Mouse (Mus musculus) thymus, postnatal 0 days (tissue): ENCODE results near the gene Itch. TPM values are rescaled to one million over a fixed set of nuclear protein-coding genes. Genes with fewer than 3 reads are reported as not detected.
"Not testable (repeated sequence)": the region's sequence is repeated elsewhere in the genome, so short reads cannot be mapped to it uniquely, and the experiment has no call there.

Experiments
- DNase-seq: peaks from one replicate; pipeline ENCODE4 v3.0.0-alpha.2; 2015; ENCODE audit warnings: low spot score
- polyA plus RNA-seq: library from polyadenylated mRNA; unstranded; fragments of >200 nt; fragmentation: Nextera tagmentation; extraction: Ambion mirVana; gene quantifications from 2 replicates; pipeline ENCODE4 v1.2.1, GENCODE M21; 2015

Itch gene
- polyA plus RNA-seq: 30.8 and 36.7 TPM in 2 replicates

GRCm38 (mm10) chr2:155133011-155133976 lies at the start of gene Itch:
Gene Itch (plus strand): TSS chr2:155133509.
- peak; percentile 94 for DNase-seq

- DNase-seq: no peak
Measured at GRCm38 (mm10) chr2:155084546-155084945, 48.8 kb upstream of the Itch start.

GRCm38 (mm10) chr2:155086328-155086727 lies 47.0 kb upstream of the Itch start:
- no peak for DNase-seq

- no peak for DNase-seq
Measured at GRCm38 (mm10) chr2:155088264-155088663, 45.0 kb upstream of the Itch start.

- no peak for DNase-seq
Measured at GRCm38 (mm10) chr2:155090909-155091742, 42.2 kb upstream of the Itch start.

GRCm38 (mm10) chr2:155091743-155092075 lies 41.6 kb upstream of the Itch start:
- no peak for DNase-seq

- no peak for DNase-seq
Measured at GRCm38 (mm10) chr2:155093418-155093817, 39.9 kb upstream of the Itch start.

GRCm38 (mm10) chr2:155098720-155099380 lies 34.5 kb upstream of the Itch start:
- peak; percentile 37 for DNase-seq

- no peak for DNase-seq
Measured at GRCm38 (mm10) chr2:155099421-155099820, 33.9 kb upstream of the Itch start.

- DNase-seq: no peak
Measured at GRCm38 (mm10) chr2:155099994-155100795, 33.1 kb upstream of the Itch start.

GRCm38 (mm10) chr2:155100796-155101259 lies 32.5 kb upstream of the Itch start:
- no peak for DNase-seq

GRCm38 (mm10) chr2:155101761-155102181 lies 31.5 kb upstream of the Itch start:
- no peak for DNase-seq

- no peak for DNase-seq
Measured at GRCm38 (mm10) chr2:155103607-155104006, 29.7 kb upstream of the Itch start.

GRCm38 (mm10) chr2:155107276-155107675 lies 26.0 kb upstream of the Itch start:
- not testable (repeated sequence) for DNase-seq

GRCm38 (mm10) chr2:155115216-155115830 lies 18.0 kb upstream of the Itch start:
- DNase-seq: no peak

GRCm38 (mm10) chr2:155133977-155134860 lies 910 bp downstream of the Itch start:
- DNase-seq: peak; percentile 36

- no peak for DNase-seq
Measured at GRCm38 (mm10) chr2:155135092-155135491, 1.8 kb downstream of the Itch start.

GRCm38 (mm10) chr2:155135534-155135933 lies 2.2 kb downstream of the Itch start:
- DNase-seq: no peak

- DNase-seq: no peak
Measured at GRCm38 (mm10) chr2:155140986-155141385, 7.7 kb downstream of the Itch start.
